Mouse (Mus musculus) urinary bladder, adult 2 months (tissue): Measurements from ENCODE around the gene Mapk14. TPM values are rescaled to one million over a fixed set of nuclear protein-coding genes. Genes with fewer than 3 reads are reported as not detected.
"Not testable (repeated sequence)": the region's sequence is repeated elsewhere in the genome, so short reads cannot be mapped to it uniquely, and the experiment has no call there.

ENCODE experiments used
- DNase-seq: peaks from one replicate; pipeline ENCODE4 v3.0.0; 2022; ENCODE audit warnings: low spot score
- polyA plus RNA-seq: library from polyadenylated mRNA; depleted of rRNA; stranded (reverse); fragments of >200 nt; gene quantifications from 2 replicates; pipeline ENCODE4 v1.2.3, GENCODE M21; 2012

Mapk14 gene
- polyA plus RNA-seq, 1 experiment: 97.4 TPM

GRCm38 (mm10) chr17:28698245-28698644, 7.1 kb downstream of the Mapk14 start:
- no peak for DNase-seq

GRCm38 (mm10) chr17:28698672-28699071, 7.5 kb downstream of the Mapk14 start:
- no peak for DNase-seq

DNA sequence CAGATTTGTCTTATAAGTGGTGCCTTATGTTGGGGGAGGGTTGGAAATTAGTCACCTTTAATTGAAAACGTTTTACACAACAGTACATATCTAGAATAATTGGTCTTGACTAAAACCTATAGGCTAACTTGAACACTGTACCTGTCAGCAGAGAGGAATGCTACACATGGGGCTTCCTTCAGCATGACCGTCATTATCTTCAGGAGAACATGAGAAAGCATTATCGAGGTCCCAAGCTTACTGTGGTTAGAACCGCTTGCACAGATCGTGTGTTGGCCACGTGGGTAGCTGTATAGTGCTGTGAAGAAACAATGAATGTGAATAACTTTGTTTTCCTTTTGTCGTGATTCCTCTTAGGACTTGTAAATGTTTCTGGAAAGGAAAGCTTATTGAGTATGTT, 8.7 kb downstream of the Mapk14 start:
- DNase-seq: no peak

GRCm38 (mm10) chr17:28701171-28701570, 10.0 kb downstream of the Mapk14 start:
- DNase-seq: no peak

- no peak for DNase-seq
Observed at GRCm38 (mm10) chr17:28701737-28702136, 10.6 kb downstream of the Mapk14 start.

DNA sequence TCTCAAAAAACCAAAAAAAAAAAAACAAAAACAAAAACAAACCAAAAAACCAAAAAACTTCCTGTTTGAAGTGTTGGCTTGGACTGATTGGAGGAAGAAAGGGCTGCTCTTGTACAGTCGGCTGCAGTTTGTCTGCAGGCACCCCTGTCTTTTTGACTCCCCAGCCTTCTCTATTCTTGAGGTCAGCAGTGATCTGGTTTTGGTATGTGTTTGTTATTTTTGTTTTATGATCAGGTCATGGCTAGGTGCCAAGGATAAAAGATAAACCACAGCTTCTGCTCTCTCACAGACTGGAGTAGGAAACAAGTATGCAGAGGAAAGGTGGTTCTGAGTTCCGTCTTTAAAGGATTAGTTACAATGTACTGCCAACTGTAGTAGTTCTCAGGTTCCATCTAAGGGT, 11.5 kb downstream of the Mapk14 start:
- DNase-seq: no peak

DNA sequence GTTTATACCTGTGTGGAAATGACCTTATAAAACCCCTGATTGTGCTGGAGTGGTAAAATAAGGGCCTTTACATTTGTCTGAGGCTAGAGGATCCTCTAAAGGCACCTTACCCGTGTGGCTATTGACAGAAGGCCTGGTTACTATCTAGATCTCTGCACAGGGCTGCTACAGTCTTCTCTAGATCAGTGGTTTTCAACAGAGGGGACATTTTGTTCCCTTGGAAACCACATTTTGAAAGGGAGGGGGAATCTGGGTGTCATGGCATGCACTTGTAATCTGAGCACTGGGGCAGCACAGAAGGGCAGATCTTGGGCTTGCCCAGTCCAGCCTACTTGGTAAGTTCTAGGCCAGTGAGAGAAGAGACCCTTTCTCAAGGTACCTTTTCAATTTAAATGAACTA, 15.6 kb downstream of the Mapk14 start:
- no peak for DNase-seq

GRCm38 (mm10) chr17:28707136-28707627, 16.1 kb downstream of the Mapk14 start:
- no peak for DNase-seq

DNA sequence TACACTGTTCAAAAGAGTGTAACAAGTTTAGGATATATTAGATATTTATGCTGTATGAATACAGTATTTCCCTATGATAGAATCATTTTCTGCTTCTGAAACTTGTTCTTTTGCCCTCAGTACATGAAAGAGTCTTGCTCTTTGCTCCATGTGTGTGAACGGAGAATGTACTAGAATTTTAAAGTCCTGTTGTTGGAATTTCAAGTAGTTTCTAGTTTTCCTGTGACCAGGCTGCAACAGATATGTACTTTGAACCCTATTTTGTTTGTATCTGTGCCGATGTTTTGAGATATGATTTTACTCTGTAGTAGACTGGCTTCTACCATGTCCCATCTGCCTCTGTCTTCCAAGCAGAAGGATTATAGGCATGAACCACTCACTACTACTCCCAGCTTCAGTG, 16.7 kb downstream of the Mapk14 start:
- DNase-seq: no peak

DNA sequence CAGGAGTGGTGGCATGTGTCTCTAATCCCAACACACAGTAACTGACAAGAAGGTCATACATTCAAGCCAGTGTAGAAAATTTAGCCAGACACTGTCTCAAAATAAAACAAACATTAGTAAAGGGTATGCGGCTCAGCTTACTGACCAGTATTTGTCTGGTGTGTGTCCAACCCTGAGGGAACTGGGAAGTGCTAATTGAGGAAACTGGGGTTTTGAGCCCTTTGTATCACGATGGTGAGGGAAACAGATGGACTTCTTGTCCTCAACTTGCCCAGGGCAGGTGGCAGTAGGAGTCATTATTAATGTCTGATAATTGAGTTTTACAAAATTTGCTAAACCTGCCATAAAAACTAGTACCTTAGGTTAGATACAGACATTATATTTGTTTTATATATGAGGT, 17.9 kb downstream of the Mapk14 start:
- no peak for DNase-seq

DNA sequence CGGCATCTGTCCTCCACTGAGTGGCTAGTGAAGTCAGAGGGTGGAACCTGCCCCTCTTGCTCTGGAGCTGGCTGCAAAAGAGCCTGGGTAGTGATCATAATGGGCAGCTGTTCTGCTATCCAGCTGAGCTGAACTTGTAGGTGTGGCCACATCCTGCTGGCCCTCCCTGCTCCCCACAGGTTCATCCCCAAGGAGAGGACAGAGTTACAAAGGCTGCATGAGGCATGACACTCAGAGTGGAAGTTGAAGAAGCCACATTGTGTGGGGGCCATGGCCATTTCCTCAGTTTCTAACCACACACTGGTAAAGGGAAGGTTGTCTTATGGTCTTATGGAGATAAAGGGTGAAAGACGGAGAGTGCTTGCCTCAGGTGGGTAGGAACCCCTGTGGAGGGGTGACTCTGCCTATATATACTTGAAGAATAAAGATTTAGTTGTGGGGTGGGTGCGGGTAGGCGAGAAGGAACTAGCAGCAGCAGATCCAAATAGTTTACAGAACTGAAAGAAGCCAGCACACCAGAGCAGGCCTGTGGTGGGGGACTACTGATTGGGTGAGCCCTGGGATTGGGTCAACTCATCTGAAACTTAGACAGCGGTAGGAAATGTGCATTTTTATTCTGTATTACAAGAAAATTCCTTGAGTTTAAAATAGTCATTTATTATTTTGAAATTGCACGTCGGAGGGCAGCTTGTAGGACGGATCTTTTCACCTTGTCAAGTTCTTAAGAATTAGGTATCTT, 18.6 kb downstream of the Mapk14 start:
- no peak for DNase-seq

DNA sequence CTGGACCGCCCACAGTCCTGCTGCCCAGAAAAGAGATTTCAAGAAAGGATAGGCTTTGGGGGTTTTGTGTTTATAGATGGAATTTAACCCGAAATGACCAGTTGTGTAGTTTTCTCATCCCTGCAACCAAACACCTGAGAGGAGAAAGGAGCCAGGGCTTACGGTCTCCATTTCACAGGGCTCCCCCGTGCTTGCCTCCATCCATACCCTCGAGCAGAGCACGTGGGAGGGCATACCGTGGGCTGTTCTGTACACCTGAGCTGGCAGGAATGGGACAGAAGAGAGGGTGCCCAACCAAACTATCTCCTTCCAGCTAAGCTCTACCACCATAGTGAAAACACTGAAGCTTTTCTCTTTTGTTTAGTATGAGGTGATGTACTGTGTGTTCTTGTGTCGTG, 19.2 kb downstream of the Mapk14 start:
- DNase-seq: no peak

DNA sequence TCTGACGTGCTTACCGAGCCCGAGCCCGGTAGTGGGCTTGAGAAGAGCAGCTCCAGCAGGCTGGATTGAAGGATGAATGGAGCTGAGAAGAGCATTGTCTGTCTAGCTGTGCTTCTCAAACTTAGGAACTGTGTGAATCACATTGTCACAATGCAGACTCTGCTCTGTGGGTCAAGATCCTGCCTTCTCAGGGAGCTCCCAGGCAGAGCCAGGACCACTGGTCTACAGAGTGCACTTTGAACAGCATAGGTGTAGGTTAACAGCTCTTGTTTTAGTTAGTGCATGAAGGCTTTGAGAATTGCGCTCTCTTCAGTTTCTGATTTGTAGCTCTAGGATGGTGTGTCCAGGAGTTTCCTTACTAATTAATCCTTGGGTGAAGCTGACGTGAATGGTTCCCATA, 20.1 kb downstream of the Mapk14 start:
- no peak for DNase-seq

DNA sequence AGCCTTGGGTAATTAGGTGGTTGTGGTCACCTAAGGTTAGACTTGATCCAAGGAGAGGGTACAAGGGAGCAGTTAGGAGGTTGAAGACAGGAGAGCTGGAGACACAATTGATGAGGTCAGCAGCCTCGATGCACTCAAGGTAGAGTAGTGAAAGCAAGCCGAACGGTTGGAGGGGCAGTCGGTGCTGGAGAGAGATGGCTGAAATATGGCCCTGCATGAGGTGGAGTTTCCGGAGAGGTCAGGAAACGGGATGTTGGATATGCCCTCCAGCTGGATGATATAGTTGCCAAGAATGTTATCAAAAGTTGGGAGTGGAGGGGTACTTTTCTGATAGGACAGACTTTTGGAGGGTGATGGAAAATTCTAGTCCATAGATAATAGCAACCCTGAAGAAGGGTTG, 21.2 kb downstream of the Mapk14 start:
- no peak for DNase-seq

- DNase-seq: no peak
Observed at GRCm38 (mm10) chr17:28714006-28714405, 22.9 kb downstream of the Mapk14 start.

GRCm38 (mm10) chr17:28715832-28716548, 24.9 kb downstream of the Mapk14 start:
- DNase-seq: no peak

DNA sequence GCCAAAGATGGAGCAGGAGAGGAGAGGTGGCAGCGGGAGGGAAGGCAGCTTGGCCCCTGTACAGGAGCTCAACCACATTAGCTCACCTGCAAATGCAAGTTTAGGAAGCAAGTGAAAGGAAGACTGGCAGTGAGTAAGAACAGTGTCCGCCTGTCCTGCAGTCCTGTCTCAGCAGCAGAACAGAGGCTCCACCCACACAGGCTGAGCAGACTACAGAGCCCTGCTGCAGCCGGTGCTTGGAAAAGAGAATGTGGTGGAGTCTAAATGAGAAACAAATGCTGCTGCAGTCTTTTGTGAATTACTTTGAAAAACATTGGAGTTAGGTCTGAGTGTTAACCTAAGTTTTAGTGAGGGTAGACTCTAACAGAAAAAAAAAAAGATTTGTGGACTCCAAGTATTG, 26.4 kb downstream of the Mapk14 start:
- DNase-seq: no peak

GRCm38 (mm10) chr17:28725783-28726182, 34.7 kb downstream of the Mapk14 start, which contains the start of gene AC170998.1:
TSS of gene AC170998.1 (plus strand) at chr17:28726083.
- DNase-seq: no peak

- not testable (repeated sequence) for DNase-seq
Observed at GRCm38 (mm10) chr17:28727511-28727910, 36.4 kb downstream of the Mapk14 start.

DNA sequence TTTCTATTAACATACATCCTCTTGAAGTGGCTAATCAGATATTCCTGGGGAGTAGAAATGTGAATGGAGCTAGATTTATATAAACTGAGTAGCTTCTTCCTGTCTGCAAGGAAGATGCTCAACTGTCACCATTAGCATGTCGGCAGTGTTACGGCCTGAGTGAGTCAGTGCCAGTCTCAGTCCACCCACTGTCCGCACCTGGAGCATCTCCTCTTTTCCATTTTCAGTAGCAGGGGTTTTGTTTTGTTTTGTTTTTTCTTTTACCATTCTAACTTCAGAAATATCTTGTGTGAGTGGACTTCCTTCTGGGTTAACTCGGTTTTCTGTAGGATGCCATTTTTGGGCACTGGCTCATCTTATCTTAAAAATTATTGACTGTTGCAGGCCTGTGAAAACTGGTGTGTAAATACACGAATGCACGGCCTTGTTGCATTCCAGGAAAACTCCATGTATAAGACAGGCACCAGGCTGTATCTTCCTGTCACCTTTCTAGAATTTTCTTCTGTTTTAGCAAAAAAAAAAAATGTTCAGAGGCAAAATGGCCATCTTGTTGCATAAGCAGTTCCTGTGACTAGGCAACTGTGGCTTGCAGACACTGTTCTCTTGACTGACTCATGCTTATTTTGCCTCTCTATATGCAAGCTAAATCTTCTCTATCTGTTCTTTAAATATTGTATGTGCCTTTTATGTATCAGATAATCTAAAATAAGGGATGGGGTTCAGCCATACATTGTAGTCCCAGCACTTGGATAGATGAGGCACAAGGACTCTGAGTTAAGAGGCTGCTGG, 44.4 kb downstream of the Mapk14 start:
- no peak for DNase-seq

DNA sequence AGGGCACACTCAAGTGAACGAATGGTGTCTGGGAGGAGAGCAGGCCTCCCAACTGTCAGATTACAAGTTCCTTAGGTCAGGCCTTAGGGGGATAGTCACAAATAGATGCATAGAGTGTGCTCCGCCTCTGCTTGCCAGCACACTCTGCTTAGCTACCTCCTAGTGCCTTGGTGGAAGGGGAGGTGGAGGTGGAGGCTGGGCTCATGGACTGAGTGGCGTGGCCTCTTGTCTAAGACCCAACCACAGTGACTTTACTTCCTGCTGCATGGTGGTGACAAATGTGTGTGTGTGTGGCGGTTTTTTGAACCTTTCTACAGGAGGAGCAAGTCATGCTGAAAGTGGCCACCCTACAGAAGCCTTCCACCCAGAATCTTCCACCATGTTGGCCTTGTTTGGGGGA, 45.4 kb downstream of the Mapk14 start:
- DNase-seq: no peak

DNA sequence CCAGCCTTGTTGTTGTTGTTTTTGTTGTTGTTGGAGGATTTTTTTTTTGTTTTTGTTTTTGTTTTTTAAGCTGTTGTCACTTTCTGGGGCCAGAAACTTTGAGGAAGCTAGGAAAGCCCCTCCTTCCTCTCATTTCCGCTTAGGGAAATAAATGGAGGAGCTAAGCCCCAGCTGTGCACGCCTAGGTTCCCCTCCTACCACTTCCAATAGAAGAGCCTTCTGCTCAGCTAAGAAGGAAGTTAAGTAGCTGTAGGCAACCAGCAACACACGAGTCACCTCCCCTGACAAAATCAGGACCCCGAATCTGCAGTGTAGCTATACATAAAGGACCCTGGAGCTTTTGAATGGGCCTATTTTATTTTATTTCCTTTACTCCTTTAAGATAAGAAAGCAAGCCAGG, 46.8 kb downstream of the Mapk14 start:
- DNase-seq: no peak
